Mouse (Mus musculus): ENCODE data around the gene Gm20517.
"Not testable (repeated sequence)": the region's sequence is repeated elsewhere in the genome, so short reads cannot be mapped to it uniquely, and the experiment has no call there.

Gene Gm20517

DNA sequence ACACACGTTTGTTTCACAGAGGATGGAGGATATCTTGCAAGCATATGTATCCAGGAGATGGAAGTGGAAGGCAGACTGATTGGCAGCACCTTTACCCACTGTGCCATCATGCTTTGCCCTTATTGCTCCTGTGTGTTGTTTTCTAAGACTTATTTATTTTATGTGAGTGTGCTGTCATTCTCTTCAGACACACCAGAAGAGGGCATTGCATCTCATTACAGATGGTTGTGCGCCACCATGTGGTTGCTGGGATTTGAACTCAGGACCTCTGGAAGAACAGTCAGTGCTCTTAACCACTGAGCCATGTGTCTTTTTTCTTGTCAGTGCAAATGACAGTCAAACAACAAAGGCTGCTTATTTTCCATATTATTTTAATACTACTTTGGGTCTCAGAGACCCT is 16.4 kb downstream of the Gm20517 start:
- DNase-seq (ENCODE audit: low spot score in 2 of 2): no peak

DNA sequence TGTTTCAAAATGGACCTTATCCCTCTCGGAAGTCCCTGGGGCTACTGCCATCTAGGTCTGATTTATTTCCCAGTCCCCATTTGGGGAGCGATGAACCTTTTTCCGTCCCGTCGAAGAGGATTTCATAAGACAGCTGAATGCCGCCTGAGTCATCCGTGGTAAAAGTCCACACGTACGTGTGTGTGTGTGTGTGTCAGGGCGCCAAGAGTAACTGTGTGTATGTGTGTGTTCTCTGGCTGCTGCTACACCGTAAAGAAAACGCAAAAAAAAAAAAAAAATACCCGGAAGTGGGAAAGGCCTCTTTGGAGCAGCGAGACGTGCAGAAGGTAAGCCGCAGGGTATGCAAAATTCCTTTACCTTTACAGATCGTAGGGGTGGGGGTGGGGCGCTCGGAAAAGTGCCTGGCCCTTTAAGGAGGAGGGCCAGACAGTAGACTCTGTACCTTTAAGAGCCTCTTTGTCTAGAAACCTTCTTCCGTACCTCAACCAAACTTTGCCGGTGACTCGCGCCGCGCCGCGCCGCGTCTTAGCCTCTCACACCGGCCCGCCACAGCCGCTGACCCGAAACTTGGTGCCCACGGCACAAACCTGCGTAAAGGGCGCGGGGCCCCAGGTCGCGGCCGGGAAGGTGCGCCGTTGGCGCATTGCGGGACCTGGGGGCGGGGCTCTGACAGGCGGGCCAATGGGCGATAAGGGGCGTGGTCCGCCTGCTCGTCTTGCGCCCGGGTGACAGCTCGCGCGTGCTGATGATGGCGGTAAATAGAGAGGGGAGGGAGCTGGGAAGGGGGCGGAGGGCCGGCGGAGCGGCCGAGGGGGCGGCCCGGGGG is 17.7 kb downstream of the Gm20517 start:
- peak; percentile 91 to 93 for DNase-seq (ENCODE audit: low spot score in 2 of 2)

DNA sequence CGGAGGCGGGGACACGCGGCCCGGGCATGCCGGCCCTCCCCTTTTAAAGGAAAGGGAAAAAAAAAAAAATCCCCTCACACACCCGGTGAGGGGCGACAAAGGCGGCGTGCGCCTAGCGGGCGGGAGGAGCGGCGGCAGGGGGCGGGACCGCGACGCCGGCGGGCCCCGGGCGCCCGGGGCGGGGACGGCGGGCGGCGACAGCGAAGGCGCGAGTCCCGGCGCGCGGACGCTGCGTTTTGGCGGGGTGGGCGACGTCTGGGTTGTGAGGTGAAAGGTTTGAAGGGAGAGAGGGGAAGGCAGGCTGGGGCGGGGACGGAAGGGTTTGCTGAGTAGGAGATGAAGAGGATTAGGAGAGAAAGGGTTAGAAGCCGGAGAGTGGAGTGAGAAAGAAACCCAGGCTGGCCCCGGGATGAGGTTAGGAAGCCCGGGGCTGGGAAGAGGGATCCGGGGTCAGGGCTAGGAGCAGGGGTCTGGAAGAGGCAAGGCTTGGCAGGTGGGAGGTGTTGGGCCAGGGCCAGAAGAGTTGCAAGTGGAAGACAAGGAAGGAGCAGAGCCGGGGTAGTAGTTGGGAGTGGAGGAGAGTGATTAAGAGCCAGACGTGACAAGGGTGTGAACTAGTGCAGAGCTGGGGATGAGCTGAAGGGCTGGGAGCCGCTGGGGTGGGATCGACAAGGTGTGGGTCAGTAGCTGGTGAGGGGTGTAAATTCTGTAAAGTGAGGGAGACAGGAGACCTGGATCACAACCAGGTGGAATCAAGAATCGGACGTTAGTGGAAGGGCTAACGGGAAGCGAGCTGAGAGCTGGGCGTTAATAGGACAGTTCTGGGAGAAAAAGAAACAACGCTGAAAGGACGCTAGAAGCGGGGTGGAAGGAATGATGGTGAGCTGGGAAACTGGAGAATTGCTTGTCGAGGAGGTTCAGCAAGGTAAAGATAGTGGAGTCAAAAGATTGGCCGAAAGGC is 18.6 kb downstream of the Gm20517 start:
- DNase-seq (ENCODE audit: low spot score in 2 of 2): peak; percentile 28 to 35

DNA sequence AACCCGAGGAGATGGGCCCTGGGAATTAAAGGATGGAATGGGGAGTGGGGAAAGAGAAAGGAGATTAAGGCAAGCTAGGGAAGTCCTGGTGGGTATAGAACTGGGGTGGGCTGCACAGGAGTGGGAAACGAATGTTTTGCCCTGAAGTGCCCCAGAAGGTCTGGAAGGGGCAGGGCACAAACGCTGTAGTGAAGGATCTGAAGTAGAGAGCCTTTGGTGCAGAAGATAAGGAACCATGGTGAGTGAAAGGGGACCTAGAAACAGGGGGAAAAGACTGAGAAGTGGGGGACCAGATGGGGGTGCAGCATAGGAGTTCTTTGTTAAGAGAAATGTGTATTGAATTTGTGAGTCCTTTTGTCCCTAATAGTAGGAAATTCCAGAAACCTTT is 19.3 kb downstream of the Gm20517 start, which contains the start of gene Usp49:
Usp49 (plus strand) TSS at position 13 of the 388 bp plus-strand sequence.
- no peak for DNase-seq (ENCODE audit: low spot score in 2 of 2)

DNA sequence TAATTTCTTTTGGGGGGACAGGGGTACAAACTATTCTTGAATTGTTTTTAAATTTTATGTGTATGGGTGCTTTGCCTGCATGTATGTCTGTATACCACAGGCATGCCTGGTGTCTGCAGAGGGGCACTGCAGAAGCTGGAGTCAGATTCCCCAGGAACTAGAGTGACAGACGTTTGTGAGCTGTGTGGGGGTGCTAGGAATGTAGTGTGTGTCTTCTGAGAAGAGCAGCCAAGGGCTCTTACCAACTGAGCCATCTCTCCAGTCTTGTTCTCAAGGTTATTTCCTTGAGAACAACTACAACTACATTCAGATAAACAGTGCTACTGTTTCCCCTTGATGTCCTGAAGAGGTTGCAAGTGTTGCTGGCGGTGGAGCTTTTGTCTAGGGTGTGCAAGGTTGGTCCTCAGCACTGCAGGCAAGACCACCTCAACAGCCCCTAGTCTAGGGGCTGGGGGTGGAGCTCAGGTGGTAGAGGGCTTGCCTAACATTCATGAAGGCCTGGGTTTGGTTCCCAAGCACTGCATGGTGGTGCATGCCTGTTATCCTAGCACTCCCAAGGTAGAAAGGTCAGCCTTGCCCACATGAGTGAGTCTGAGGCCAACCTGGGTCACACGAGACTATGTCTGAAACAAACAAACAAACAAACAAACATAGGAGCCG is 20.9 kb downstream of the Gm20517 start:
- no peak for DNase-seq (ENCODE audit: low spot score in 2 of 2)

DNA sequence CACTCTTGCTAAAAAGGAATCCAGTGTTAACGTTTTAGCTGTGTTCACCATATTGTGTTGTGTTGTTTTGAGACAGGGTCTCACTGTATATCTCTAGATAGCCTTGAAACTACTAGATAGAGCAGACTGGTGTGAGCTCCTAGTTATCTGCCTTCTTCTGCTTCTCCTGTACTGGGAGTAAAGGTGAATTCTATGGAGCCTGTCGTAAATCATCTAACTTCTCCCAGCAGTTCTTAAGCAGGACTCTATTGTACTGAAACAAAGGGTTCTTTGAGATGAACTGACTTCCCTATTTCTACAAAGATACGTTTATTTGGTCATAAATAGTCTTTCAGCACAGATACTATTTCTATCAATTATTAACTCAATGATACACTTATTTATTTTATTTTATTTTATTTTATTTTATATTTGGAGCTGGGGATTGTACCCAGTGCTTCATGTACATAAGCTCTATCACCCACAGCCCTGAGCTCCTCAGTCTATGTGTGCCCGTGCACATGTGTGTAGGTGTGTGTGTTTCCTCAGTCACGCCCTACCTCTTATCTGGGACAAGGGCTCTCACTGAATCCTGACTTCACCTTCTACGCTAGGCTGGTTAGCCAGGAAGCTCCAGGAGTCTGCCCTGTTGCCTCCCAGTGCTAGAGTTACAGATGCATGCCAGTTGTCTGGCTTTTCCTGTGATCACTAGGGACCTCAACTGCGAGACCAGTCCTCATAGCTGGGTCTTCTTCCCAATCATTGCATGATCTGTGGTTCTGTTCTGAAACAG is 22.8 kb downstream of the Gm20517 start:
- DNase-seq (ENCODE audit: low spot score in 2 of 2): no peak

DNA sequence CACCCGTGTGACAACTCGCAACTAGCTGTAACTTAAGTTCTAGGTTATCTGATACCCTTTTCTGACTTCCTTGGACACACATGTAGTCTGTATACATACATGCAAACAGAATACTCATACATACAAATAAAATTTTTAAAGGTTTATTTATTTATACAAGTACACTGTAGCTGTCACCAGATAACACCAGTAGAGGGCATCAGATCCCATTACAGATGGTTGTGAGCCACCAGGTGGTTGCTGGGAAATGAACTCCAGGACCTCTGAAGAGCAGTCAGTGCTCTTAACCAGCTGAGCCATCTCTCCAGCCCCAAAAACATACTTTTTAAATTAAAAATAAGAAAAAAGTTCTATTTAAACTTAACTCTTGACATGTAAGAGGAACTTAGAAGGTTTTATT is 31.6 kb downstream of the Gm20517 start:
- no peak for DNase-seq (ENCODE audit: low spot score in 2 of 2)

DNA sequence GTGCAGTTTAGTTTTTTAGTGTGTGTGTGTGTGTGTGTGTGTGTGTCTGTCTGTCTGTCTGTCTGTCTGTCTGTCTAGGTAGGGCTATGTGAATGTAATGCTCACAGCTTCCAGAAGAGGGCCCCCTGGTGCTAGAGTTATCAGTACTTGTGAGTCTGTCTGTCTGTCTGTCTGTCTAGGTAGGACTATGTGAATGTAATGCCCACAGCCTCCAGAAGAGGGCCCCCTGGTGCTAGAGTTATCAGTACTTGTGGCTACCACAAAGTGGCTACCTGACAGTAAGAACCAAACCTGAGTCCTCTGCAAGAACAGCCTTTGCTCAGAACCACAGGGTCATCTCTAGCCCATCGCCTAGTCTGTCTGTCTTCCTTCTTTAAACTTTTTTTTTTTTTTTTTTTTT is 35.3 kb downstream of the Gm20517 start:
- DNase-seq (ENCODE audit: low spot score in 2 of 2): peak; percentile 28 to 55

DNA sequence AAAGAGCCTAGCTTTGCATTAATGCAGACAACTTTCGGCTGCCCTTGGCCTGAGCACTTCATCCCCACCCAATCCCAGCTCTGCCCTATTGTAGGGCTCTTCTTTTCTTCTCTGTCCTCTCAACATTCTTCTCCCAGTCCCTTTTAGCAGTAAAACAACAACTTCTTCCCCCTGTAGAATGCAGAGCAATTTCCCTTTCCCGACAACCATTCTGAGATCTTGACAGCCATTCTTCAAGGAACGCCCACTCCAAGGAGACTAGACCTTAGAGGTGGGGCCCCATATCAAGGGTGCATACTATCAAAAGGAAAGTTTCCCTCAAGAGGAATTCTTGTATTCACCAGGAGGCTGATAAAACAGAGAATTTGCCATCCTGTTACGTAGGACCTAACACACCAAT is 37.6 kb downstream of the Gm20517 start:
- DNase-seq (ENCODE audit: low spot score in 2 of 2): no peak

DNA sequence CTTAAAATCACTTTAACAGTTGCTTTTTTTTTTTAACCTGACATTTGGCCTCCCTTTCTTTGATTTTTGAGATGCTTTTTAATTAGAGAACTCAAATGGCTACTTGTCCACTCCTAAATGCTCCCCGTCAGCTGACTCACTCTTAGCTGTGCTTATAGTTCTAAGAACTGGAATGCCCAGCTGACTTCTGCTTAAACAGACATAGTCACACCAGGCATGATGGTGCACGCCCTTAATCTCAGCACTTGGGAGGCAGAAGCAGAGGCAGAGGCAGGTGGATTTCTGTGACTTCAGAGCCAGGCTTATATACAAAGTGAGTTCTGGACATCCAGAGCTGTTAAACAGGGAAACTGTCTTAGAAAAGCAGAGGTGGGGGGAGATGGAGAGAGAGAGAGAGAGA is 40.6 kb downstream of the Gm20517 start:
- DNase-seq (ENCODE audit: low spot score in 2 of 2): no peak

DNA sequence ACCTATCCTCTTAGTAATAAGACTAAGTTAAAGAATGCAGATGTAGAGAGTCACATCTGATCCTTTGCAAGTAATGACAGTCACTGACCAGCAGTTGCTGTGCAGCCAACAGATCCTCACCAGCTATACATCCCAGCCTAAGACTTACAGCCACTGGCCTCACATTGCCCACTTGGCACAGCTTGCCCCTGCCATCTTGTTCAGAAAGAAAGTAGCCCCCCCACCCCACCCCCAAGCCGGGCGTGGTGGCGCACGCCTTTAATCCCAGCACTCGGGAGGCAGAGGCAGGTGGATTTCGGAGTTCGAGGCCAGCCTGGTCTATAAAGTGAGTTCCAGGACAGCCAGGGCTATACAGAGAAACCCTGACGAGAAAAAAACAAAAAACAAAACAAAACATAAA is 43.0 kb downstream of the Gm20517 start:
- DNase-seq (ENCODE audit: low spot score in 2 of 2): not testable (repeated sequence)

DNA sequence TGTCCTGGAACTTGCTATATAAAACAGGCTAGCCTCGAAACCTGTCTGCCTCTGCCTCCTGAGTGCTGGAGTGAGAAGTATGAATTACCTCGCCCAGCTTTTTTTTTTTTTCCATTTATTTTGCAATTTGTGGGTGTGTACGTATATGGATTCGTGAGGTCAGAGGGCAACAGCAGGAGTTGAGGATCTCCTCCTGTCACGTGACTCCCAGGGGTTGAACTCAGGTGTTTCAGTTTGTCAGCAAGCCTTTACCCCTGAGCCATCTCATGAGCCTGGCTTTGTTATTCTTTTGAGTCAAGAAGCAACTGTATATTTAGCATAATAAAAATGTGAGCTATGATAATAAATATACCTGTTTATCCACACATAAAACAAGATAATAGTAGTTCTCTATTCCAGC is 44.3 kb downstream of the Gm20517 start:
- no peak for DNase-seq (ENCODE audit: low spot score in 2 of 2)

DNA sequence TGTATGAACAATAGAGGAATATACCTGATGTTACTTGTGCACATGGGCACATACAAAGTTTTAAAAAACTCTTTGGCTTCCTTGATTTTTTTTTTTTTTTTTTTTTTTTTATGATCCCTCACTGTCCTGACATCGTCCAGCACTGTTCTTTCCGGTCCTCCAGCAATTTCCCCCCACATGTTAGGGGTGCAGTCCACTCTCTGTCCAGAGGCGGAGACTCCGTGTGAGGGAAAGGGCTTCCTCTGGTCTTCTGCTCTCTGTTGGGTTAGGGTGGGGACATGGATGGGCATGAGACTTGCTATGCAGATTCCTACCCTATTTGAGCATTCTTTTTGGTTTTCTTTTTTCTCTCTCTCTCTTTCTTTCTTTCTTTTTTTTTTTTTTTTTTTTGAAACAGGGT is 46.5 kb downstream of the Gm20517 start:
- DNase-seq (ENCODE audit: low spot score in 2 of 2): no peak

DNA sequence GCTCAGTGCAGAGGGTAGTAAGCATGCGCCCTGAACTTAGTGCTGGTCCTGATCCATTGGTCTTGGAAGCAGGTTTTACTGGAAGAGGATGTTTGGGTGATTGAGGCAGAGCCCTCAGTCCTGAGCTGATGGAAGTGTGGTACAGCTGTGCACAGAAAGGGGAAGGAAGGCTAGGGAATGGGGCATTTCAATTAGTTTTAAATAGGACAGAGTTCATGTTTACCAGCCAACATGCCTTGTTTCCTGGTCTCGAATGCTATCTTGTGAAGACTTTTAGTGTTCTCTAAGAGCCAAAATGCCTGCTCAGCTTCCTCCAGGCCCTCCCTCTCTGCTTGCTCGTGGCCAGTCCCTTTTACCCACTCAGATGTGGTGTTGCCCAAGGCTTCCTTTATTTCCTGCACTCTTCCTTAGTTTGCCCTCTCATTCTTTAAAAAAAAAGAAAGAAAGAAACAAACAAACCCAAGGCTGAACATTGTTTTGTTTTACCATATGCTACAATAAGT is 47.4 kb downstream of the Gm20517 start:
- no peak for DNase-seq (ENCODE audit: low spot score in 2 of 2)

DNA sequence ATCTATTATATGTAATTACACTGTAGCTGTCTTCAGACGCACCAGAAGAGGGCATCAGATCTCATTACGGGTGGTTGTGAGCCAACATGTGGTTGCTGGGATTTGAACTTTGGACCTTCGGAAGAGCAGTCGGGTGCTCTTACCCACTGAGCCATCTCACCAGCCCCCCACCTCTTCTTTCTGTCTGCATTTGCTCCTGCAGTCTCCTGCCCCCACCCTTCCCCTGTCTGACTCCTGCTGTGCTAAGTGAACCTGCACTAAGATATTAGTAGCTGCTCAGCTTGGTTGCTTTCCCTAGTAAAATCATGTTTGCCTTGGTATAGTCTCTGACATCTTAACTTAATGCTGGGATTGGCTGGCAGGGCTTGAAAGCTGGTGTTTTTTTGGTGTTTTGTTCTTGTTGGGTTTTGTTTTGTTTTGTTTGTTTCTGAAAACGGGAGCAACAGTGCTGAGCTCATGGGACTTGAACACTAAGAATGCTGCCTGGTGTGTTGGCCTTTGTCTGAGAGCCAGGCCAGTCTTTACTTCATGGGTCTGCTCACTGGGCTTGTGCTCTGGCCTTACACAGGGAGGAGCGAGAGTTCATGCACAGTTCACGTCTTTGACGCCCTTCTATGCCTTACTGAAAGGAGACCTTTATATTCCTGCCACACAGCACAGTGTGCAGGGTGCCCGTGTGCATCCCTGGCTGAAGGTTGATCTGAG is 51.8 kb downstream of the Gm20517 start:
- DNase-seq (ENCODE audit: low spot score in 2 of 2): no peak

DNA sequence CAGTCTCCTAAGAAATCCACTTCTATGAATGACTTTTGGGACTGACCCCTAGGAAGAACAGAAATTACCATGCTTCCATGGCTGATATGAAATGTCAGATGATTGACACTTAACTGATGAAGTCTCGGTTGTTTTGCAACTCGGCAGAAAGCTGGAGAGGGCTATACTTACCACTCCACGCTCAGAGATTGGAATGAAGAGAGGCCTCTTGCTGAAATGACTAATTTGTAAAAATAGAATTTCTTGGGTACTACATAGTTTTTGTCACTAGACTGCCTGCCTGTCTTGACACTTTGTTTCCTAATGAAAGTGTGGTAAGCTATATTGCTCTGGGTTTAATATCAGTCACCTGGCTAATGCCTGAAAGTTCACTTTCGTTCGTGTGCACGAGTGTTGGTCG is 53.1 kb downstream of the Gm20517 start:
- DNase-seq (ENCODE audit: low spot score in 2 of 2): no peak

DNA sequence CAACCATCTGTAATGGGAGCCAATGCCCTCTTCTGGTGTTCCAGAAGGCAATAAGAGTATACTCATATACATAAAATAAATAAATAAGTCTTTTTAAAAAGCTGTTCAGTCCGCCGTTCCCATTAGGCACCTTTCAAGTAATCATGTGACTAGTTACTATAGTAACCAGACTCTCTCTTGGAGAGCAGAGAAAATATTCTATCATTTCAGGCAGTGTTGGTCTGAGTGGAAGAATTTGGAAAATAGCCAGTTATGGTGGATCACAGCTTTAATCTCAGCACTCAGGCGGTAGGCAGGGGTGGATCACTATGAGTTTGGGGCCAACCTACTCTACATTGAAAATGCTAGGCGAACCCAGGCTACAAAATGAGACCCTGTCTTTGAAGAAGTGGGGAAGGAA is 57.8 kb downstream of the Gm20517 start:
- no peak for DNase-seq (ENCODE audit: low spot score in 2 of 2)

DNA sequence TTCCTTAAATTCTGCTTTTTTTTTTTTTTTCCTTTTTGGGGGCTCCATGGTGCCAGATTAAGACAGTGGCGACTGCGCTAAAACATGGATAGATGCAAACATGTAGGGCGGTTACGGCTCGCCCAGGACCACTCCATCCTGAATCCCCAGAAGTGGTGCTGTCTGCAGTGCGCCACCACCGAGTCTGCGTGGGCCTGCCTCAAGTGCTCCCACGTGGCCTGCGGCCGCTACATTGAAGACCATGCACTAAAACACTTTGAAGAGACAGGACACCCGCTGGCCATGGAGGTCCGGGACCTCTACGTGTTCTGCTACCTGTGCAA is 60.6 kb downstream of the Gm20517 start:
- DNase-seq (ENCODE audit: low spot score in 2 of 2): no peak

DNA sequence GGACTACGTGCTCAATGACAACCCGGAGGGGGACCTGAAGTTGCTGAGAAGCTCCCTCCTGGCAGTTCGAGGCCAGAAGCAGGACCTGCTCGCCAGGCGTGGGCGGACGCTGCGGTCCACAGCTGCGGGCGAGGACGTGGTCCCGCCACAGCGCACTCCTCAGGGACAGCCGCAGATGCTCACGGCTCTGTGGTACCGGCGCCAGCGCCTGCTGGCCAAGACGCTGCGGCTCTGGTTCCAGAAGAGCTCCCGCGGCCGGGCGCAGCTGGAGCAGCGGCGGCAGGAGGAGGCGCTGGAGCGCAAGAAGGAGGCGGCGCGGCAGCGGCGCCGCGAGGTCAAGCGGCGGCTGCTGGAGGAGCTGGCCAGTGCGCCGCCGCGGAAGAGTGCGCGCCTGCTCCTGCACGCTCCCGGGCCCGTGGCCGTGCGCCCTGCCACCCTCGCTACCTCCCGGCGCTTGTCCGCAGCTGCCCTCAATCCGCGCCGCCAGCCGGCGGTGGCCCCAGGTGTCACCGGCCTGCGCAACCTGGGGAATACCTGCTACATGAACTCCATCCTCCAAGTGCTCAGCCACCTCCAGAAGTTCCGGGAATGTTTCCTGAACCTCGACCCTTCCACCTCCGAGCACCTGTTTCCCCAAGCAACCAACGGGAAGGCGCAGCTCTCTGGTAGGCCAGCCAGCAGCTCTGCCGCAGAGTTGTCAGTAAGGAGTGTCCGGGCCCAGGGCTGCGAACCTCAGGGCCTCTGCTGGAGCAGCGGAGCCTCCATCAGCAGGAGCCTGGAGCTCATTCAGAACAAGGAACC is 61.1 kb downstream of the Gm20517 start:
- peak; percentile 53 to 54 for DNase-seq (ENCODE audit: low spot score in 2 of 2)

DNA sequence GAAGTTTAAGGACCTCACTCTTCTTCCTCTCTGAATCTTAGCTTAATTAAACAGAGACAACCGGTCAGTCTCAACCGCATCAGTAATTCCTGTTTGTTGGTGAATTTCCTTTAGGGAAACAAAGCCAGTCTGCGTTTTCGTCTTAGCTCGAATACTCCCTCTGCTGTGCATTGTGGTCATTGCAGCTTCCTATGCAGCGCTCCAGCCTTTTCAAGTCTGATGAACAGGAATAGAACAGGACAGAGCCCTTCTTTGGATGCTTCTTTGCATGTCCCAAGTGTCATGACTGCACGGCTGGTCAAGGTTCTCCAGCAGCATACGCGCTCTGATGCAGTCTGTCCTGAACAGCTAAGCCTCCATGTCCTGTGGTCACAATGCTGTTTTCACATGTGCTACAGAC is 65.2 kb downstream of the Gm20517 start:
- DNase-seq (ENCODE audit: low spot score in 2 of 2): peak; percentile 74 to 86
